Mouse (Mus musculus) right cerebral cortex, postnatal 10 days (tissue): ENCODE results near the gene Gm17604.

ENCODE experiments used
- DNase-seq, 2 experiments: peaks; one replicate each; pipeline ENCODE4 v3.0.0; 2021; ENCODE audit warnings: low spot score in 2 of 2

The Gm17604 gene

GRCm38 (mm10) chrX:165004779-165005324 lies at the start of gene Gm17604:
TSS of gene Gm17604 (minus strand) at chrX:165004829.
- DNase-seq = no peak

GRCm38 (mm10) chrX:165049929-165050328 lies 45.3 kb upstream of the Gm17604 start:
- no peak for DNase-seq

DNA sequence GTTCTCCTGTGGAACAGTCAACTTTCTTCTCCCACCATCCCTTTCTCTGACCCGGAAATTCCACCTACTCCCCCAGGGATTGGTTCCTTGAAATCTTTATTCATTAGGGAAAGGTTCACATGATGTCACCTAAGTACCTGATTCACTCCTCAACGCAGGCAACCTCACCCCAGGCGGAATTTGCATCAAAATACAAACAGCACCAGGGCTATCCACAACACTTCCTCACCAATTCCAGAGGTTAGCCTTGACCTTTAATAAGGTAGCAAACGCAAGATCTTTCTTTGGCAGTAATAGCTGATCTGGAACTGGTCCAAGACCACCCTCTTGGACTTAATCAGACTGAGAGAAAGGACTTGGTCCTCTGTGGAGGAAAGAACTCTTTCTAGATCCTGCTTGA lies 1.5 kb downstream of the Gm17604 start:
- DNase-seq = no peak

DNA sequence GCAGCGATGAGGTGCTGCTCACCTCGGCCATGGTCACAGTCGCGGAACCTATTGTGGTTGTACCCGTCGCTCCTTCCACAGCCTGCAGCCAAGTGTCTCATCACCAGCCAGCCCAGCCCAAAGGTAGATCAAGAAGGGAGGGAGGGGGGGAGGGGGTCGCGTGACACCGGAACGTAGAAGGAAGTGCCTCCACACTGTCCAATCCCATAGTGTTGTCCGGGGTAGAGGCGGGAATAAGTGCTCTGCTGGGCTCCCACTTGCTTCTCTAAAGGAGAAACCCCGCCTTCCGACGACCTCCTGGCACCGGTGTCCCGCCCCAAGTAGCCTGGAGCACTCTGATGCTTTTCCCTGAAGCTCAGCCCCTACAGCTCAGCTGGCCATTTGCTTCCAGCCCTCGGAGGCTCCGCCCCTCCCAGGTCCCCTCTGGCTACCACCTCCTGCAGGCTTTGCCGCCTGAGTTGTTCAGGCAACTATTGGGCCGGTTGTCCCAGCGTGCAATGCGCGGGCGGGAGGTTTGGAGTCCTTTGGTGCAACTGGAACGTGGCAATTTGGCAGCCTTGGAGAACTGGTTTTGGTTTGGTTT lies 24.3 kb downstream of the Gm17604 start, which contains the start of the genes Mospd2 and Fancb:
Mospd2 (minus strand) TSS at position 183 of the 583 bp plus-strand sequence.
Fancb (plus strand) TSS at position 400 of the 583 bp plus-strand sequence.
- DNase-seq = peak; percentile 88 to 93

DNA sequence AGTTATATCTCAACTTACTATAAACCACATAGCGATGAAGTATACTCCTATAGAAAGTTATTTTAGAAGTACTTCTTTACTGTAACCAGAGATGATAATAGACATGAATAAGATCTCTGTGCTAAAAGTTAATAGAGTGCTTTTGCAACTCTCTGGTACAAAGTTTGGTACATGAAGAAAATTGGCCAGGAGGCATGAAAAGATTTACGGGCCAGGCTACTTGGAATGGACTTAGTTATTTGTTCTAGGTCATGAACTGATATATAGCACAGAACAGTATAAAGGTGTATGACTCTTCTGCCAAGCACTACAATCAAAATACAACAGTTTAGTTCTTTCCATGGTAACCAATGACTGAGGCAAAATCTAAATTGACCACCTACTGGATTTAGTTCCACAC lies 25.8 kb downstream of the Gm17604 start:
- no peak for DNase-seq

GRCm38 (mm10) chrX:164971206-164971605 lies 33.4 kb downstream of the Gm17604 start:
- DNase-seq = no peak

- DNase-seq = no peak
These were observed 38.7 kb downstream of the Gm17604 start for GRCm38 (mm10) chrX:164965750-164966448.
